Mouse (Mus musculus) embryonic stem cell, embryonic (primary cell): ENCODE results near the gene Syngr3.
"Not testable (repeated sequence)": the region's sequence is repeated elsewhere in the genome, so short reads cannot be mapped to it uniquely, and the experiment has no call there.

Experiments used
- CTCF ChIA-PET, 4 experiments: fragments of 300-600 bp in 2 of 4; fragments of 350-600 bp in 2 of 4; sonication (Branson Sonifier 250); formaldehyde crosslinking; loops; one replicate each; lab custom pipeline; 2022; ENCODE audit warnings: inconsistent platforms in 2 of 4; lab: Charles Lee
- POLR2A ChIA-PET, 4 experiments: fragments of 300-600 bp in 2 of 4; fragments of 350-600 bp in 2 of 4; sonication (Branson Sonifier 250); formaldehyde crosslinking; loops; one replicate each; lab custom pipeline; 2022; ENCODE audit warnings: antibody characterized with exemption in 4 of 4, inconsistent platforms in 1 of 4; lab: Charles Lee

Syngr3 gene

GRCm38 (mm10) chr17:24724184-24724583 lies 34.4 kb upstream of the Syngr3 start, which contains the start of gene Ndufb10:
TSS of gene Ndufb10 (minus strand) at chr17:24724478.
- CTCF ChIA-PET = interaction anchor here (0.6 to 1.6 kb wide), 12 partner anchors 7 to 1033 kb away, joined by 3 to 8 read pairs (median 4); partner anchors contain the start of genes Msrb1 (in 2 of the 4), Nthl1 (in 1 of the 4), Tbl3 (in 1 of the 4) and Tsc2 (in 1 of the 4)

GRCm38 (mm10) chr17:24723881-24724180 lies 34.1 kb upstream of the Syngr3 start:
- CTCF ChIA-PET = interaction anchor here (0.6 to 1.5 kb wide), 9 partner anchors 9 to 1033 kb away, joined by 3 to 8 read pairs (median 5); partner anchors contain the start of genes Msrb1 (in 2 of the 4) and Tbl3 (in 1 of the 4)
- POLR2A ChIA-PET = interaction anchor here (0.6 to 14.7 kb wide), 40 partner anchors 8 to 550 kb away, joined by 3 to 268 read pairs (median 6); partner anchors contain the start of genes Tbl3 (in 3 of the 4), Traf7 (in 3 of the 4), Eme2 (in 2 of the 4) and Fahd1 (in 2 of the 4)

More at GRCm38 (mm10) chr17:24724184-24724583, 34.4 kb upstream of the Syngr3 start, which contains the start of gene Ndufb10:
- POLR2A ChIA-PET = interaction anchor here (0.6 to 14.7 kb wide), 35 partner anchors 8 to 550 kb away, joined by 3 to 268 read pairs (median 6); partner anchors contain the start of genes Tbl3 (in 3 of the 4), Traf7 (in 3 of the 4), Eme2 (in 2 of the 4) and Meiob (in 2 of the 4)

GRCm38 (mm10) chr17:24723122-24723880 lies 33.5 kb upstream of the Syngr3 start:
- ChIA-PET POLR2A (interaction anchor here (0.6 to 14.7 kb wide), 46 partner anchors 9 to 1108 kb away, joined by 3 to 268 read pairs (median 6); partner anchors contain the start of genes Tbl3 (in 3 of the 4), Eme2 (in 2 of the 4), Fahd1 (in 2 of the 4) and Meiob (in 2 of the 4)), CTCF (interaction anchor here in 2 of 4 experiments (0.7 kb wide), 3 partner anchors 43 to 659 kb away, joined by 3 read pairs; no protein-coding TSS in a partner anchor)

- ChIA-PET CTCF (interaction anchor here in 1 of 4 experiments (0.7 kb wide), 1 partner anchor 129 kb away, joined by 3 read pairs; no protein-coding TSS in a partner anchor), POLR2A (interaction anchor here (0.6 to 14.7 kb wide), 65 partner anchors 10 to 1109 kb away, joined by 3 to 268 read pairs (median 4); partner anchors contain the start of genes Tbl3 (in 3 of the 4), Eme2 (in 2 of the 4), Mrps34 (in 2 of the 4) and Msrb1 (in 2 of the 4))
Observed at GRCm38 (mm10) chr17:24722220-24722924, 32.6 kb upstream of the Syngr3 start.

GRCm38 (mm10) chr17:24721383-24721955 lies 31.7 kb upstream of the Syngr3 start:
- POLR2A ChIA-PET = interaction anchor here in 3 of 4 experiments (0.6 to 14.7 kb wide), 49 partner anchors 10 to 504 kb away, joined by 3 to 268 read pairs (median 5); partner anchors contain the start of genes Msrb1 (in 2 of the 3), Pkd1 (in 2 of the 3), Tbl3 (in 2 of the 3) and Traf7 (in 2 of the 3)
- CTCF ChIA-PET = not testable (repeated sequence)

- POLR2A ChIA-PET = interaction anchor here in 3 of 4 experiments (0.6 to 14.7 kb wide), 24 partner anchors 13 to 553 kb away, joined by 3 to 268 read pairs (median 6); partner anchors contain the start of genes Msrb1 (in 2 of the 3), Spsb3 (in 2 of the 3), Traf7 (in 2 of the 3) and E4f1 (in 1 of the 3)
- CTCF ChIA-PET = not testable (repeated sequence)
Observed at GRCm38 (mm10) chr17:24720616-24721015, 30.9 kb upstream of the Syngr3 start.

GRCm38 (mm10) chr17:24719494-24720222 lies 29.9 kb upstream of the Syngr3 start:
- ChIA-PET CTCF (no interaction called here), POLR2A (interaction anchor here in 3 of 4 experiments (0.7 to 14.7 kb wide), 27 partner anchors 12 to 554 kb away, joined by 3 to 268 read pairs (median 5); partner anchors contain the start of genes Tbl3 (in 3 of the 3), Msrb1 (in 2 of the 3), Traf7 (in 2 of the 3) and Fahd1 (in 1 of the 3))

GRCm38 (mm10) chr17:24718938-24719337 lies 29.2 kb upstream of the Syngr3 start:
- CTCF ChIA-PET = interaction anchor here in 1 of 4 experiments (1.2 kb wide), 1 partner anchor 12 kb away, joined by 3 read pairs; no protein-coding TSS in a partner anchor
- POLR2A ChIA-PET = interaction anchor here (0.6 to 14.7 kb wide), 34 partner anchors 10 to 564 kb away, joined by 3 to 268 read pairs (median 4); partner anchors contain the start of genes Tbl3 (in 3 of the 4), Traf7 (in 3 of the 4), Msrb1 (in 2 of the 4) and Rpl3l (in 2 of the 4)

GRCm38 (mm10) chr17:24717943-24718342 lies 28.2 kb upstream of the Syngr3 start, which contains the start of the genes Rnf151 and Rps2:
TSS of gene Rnf151 (minus strand) at chr17:24718063.
TSS of gene Rps2 (plus strand) at chr17:24718116.
- ChIA-PET POLR2A (interaction anchor here (0.5 to 14.7 kb wide), 55 partner anchors 7 to 467 kb away, joined by 3 to 268 read pairs (median 4); partner anchors contain the start of genes Tbl3 (in 4 of the 4), Traf7 (in 3 of the 4), Msrb1 (in 2 of the 4) and Nthl1 (in 2 of the 4)), CTCF (interaction anchor here in 3 of 4 experiments (0.7 to 1.2 kb wide), 5 partner anchors 7 to 42 kb away, joined by 3 to 4 read pairs (median 3); partner anchors contain the start of gene Rpl3l (in 1 of the 3))

GRCm38 (mm10) chr17:24716166-24716682 lies 26.5 kb upstream of the Syngr3 start:
- CTCF ChIA-PET = interaction anchor here in 1 of 4 experiments (0.6 to 1.5 kb wide), 5 partner anchors 8 to 520 kb away, joined by 3 read pairs; partner anchors contain the start of gene Tbl3
- POLR2A ChIA-PET = interaction anchor here in 3 of 4 experiments (0.5 to 14.7 kb wide), 48 partner anchors 8 to 1011 kb away, joined by 3 to 268 read pairs (median 5); partner anchors contain the start of genes Msrb1 (in 3 of the 3), Traf7 (in 3 of the 3), Ndufb10 (in 2 of the 3) and Pkd1 (in 2 of the 3)

- CTCF ChIA-PET = interaction anchor here in 2 of 4 experiments (0.6 to 1.5 kb wide), 4 partner anchors 12 to 519 kb away, joined by 3 read pairs; no protein-coding TSS in a partner anchor
- POLR2A ChIA-PET = interaction anchor here in 3 of 4 experiments (0.5 to 14.7 kb wide), 31 partner anchors 9 to 1011 kb away, joined by 3 to 268 read pairs (median 5); partner anchors contain the start of genes Msrb1 (in 3 of the 3), Ndufb10 (in 2 of the 3), Pkd1 (in 2 of the 3) and Rpl3l (in 2 of the 3)
Observed at GRCm38 (mm10) chr17:24715556-24715955, 25.8 kb upstream of the Syngr3 start.

- POLR2A ChIA-PET = interaction anchor here (0.6 to 9.6 kb wide), 21 partner anchors 9 to 457 kb away, joined by 3 to 144 read pairs (median 8); partner anchors contain the start of genes Syngr3 (in 3 of the 4), Rnf151 (in 2 of the 4), Rps2 (in 2 of the 4) and Traf7 (in 2 of the 4)
- CTCF ChIA-PET = interaction anchor here in 3 of 4 experiments (0.9 to 1.7 kb wide), 3 partner anchors 10 to 230 kb away, joined by 3 to 6 read pairs (median 5); partner anchors contain the start of gene Mlst8 (in 2 of the 3)
Observed at GRCm38 (mm10) chr17:24708646-24709045, 18.9 kb upstream of the Syngr3 start.

- ChIA-PET POLR2A (interaction anchor here (0.6 to 9.6 kb wide), 58 partner anchors 9 to 538 kb away, joined by 3 to 144 read pairs (median 5); partner anchors contain the start of genes Rnf151 (in 4 of the 4), Rps2 (in 4 of the 4), Ndufb10 (in 3 of the 4) and Syngr3 (in 3 of the 4)), CTCF (interaction anchor here in 3 of 4 experiments (0.6 to 1.7 kb wide), 11 partner anchors 9 to 246 kb away, joined by 3 to 6 read pairs (median 3); partner anchors contain the start of genes Zfp598 (in 2 of the 3), Mlst8 (in 1 of the 3), Ndufb10 (in 1 of the 3) and Noxo1 (in 1 of the 3))
Observed at GRCm38 (mm10) chr17:24707801-24708425, 18.2 kb upstream of the Syngr3 start.
